Mouse (Mus musculus): ENCODE measurements around the gene Abcc9.

DNA sequence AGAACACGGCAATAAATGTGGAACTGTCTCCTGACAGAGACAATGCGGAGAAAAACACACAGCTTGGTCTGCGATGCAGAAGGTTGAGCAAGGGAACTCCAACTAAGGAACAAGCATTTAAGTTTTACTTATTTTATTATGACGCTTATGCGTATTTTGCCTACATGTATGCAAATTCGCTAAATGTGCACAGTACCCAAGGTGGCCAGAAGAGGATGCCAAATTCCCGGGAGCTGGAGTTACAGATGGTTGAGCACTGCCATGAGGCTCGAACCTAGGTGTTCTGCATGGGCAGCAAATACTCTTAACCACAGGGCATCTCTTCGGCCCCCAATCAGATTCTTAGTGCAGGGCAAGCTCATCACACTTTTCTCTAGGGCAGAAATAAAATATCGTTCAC is 144.0 kb downstream of the Abcc9 start:
- no peak for TF ChIP-seq CHD1 (IDR thresholded peaks at IDR 0.05; ENCODE audit: low read depth, low read length)
- TF ChIP-seq SMC3 (IDR thresholded peaks at IDR 0.05; ENCODE audit: low read depth, low read length), result peak; percentile 22; the same call in 1 of the 2 replicates
- no peak for TF ChIP-seq RCOR1 (conservative IDR thresholded peaks at IDR 0.05; ENCODE audit: low read depth, low read length)
- no peak for TF ChIP-seq POLR2A (IDR thresholded peaks at IDR 0.05; ENCODE audit: low read depth, low read length)
- TF ChIP-seq MAX (IDR thresholded peaks at IDR 0.05; ENCODE audit: low read length), result no peak
- TF ChIP-seq MYC (IDR thresholded peaks at IDR 0.05; ENCODE audit: low read depth, low read length), result no peak
- no peak for TF ChIP-seq ETS1 (conservative IDR thresholded peaks at IDR 0.05; ENCODE audit: low read depth, low read length)
- peak in 1 of 2 experiments; percentile 34; a peak in 2 of 4 replicates for TF ChIP-seq CTCF (conservative IDR thresholded peaks at IDR 0.05 in 1 of 2, IDR thresholded peaks at IDR 0.05 in 1 of 2; ENCODE audit: low read depth in 2 of 2, low read length in 2 of 2)
- no peak for TF ChIP-seq HCFC1 (IDR thresholded peaks at IDR 0.05; ENCODE audit: low read depth, low read length)
- TF ChIP-seq KAT2A (IDR thresholded peaks at IDR 0.05; ENCODE audit: insufficient replicate concordance, low read length), result no peak
- TF ChIP-seq EP300 (IDR thresholded peaks at IDR 0.05; ENCODE audit: low read length), result no peak
